Mouse (Mus musculus) liver, embryonic 14.5 days (tissue): ENCODE measurements around the gene Fer. TPM values are rescaled to one million over a fixed set of nuclear protein-coding genes. Genes with fewer than 3 reads are reported as not detected.

Experiments used
- ATAC-seq: fragments of 200-750 bp; cut with Nextera tagmentation; 2 replicates; pipeline ENCODE4 v1.8.0; 2017; ENCODE audit warnings: moderate number of reproducible peaks, mild to moderate bottlenecking, moderate library complexity; ENCODE audit not compliant: insufficient read depth
- DNase-seq, 3 experiments: peaks; one replicate each; pipeline ENCODE4 v3.0.0-alpha.2; 2012 to 2013; ENCODE audit warnings: low read depth in 3 of 3, low spot score in 3 of 3
- H3K27ac ChIP-seq: fragments of 300-500 bp; sonication (generic); 2 replicates; pipeline ENCODE4 v1.5.1; 2014; ENCODE audit warnings: moderate library complexity, mild to moderate bottlenecking, control low read depth, inconsistent platforms
- H3K27me3 ChIP-seq: fragments of 300-500 bp; sonication (generic); 2 replicates; pipeline ENCODE4 v1.6.1; 2014; ENCODE audit warnings: mild to moderate bottlenecking, low read length, moderate library complexity; ENCODE audit not compliant: control insufficient read depth, insufficient read depth
- H3K36me3 ChIP-seq: fragments of 300-500 bp; sonication (generic); replicated peaks from 2 replicates; pipeline ENCODE4 v1.6.1; 2014; ENCODE audit warnings: low read depth; ENCODE audit not compliant: control insufficient read depth, insufficient read depth
- H3K4me1 ChIP-seq, 2 experiments: fragments of 200-500 bp in 1 of 2; fragments of 300-500 bp in 1 of 2; sonication (generic) in 1 of 2; replicated peaks; 2 replicates each; pipeline ENCODE4 v1.6.1; 2012 to 2014; ENCODE audit warnings: antibody characterized with exemption in 1 of 2, inconsistent platforms in 1 of 2, low read length in 1 of 2; ENCODE audit not compliant: control insufficient read depth in 2 of 2, insufficient read depth in 2 of 2
- H3K4me2 ChIP-seq: fragments of 300-500 bp; sonication (generic); 2 replicates; pipeline ENCODE4 v1.6.1; 2014; ENCODE audit warnings: low read depth, mild to moderate bottlenecking, control low read depth, moderate library complexity
- H3K4me3 ChIP-seq, 2 experiments: fragments of 200-500 bp in 1 of 2; fragments of 300-500 bp in 1 of 2; sonication (generic) in 1 of 2; 2 replicates each; pipeline ENCODE4 v1.5.1; 2012 to 2014; ENCODE audit warnings: low read depth in 2 of 2, low read length in 2 of 2, mild to moderate bottlenecking in 2 of 2, control low read depth in 1 of 2, inconsistent platforms in 1 of 2, moderate library complexity in 1 of 2; ENCODE audit not compliant: insufficient read depth in 1 of 2
- H3K9ac ChIP-seq: fragments of 300-500 bp; sonication (generic); replicated peaks from 2 replicates; pipeline ENCODE4 v1.6.1; 2014; ENCODE audit warnings: mild to moderate bottlenecking, control low read depth, moderate library complexity
- H3K9me3 ChIP-seq: fragments of 300-500 bp; sonication (generic); 2 replicates; pipeline ENCODE4 v1.6.1; 2016; ENCODE audit warnings: low read length, mixed read lengths; ENCODE audit not compliant: control insufficient read depth
- CTCF ChIP-seq: IDR thresholded peaks from 2 replicates; pipeline ENCODE4 v1.5.1; 2016; ENCODE audit warnings: antibody characterized with exemption, low read depth, control low read depth
- EP300 ChIP-seq: IDR thresholded peaks from 2 replicates; pipeline ENCODE4 v1.6.1; 2016; ENCODE audit warnings: antibody characterized with exemption, low read depth
- WGBS: fragments of 180-500 bp; shearing (Covaris S2); extraction: QIAGEN DNeasy Blood & Tissue Kit; methylation state at CpG from one replicate; pipeline ENCODE4 v1.1.7; 2014; ENCODE audit not compliant: insufficient replicate concordance; 5-methylcytosine and 5-hydroxymethylcytosine counted together
- polyA plus RNA-seq, 2 experiments: library from polyadenylated mRNA; depleted of rRNA in 1 of 2; stranded (reverse) in 1 of 2; unstranded in 1 of 2; fragments of >200 nt; fragmentation: Nextera tagmentation in 1 of 2; extraction: Ambion mirVana in 1 of 2; gene quantifications; 2 replicates each; pipeline versions ENCODE4 v1.2.1 to v1.2.3; 2012 to 2014

Fer gene
- polyA plus RNA-seq, 2 experiments: 2.9 to 7.0 TPM

GRCm38 (mm10) chr17:64093716-64094115 is 230.9 kb downstream of the Fer start:
- Histone ChIP-seq H3K4me1 (no peaks in the 10 kb centered on the region), H3K4me3 (no peak overlapping the region), H3K9me3 (no peaks in the 10 kb centered on the region), H3K4me2 (no peak overlapping the region), H3K27me3 (no peaks in the 10 kb centered on the region), H3K9ac (no peak overlapping the region), H3K27ac (no peak overlapping the region), H3K36me3 (no peaks in the 10 kb centered on the region)
- DNase-seq: no peak
- ATAC-seq: no peak
- TF ChIP-seq EP300 (no peak), CTCF (no peak)
- 68% methylated on average over 2 of the region's 2 CpGs for WGBS

DNA sequence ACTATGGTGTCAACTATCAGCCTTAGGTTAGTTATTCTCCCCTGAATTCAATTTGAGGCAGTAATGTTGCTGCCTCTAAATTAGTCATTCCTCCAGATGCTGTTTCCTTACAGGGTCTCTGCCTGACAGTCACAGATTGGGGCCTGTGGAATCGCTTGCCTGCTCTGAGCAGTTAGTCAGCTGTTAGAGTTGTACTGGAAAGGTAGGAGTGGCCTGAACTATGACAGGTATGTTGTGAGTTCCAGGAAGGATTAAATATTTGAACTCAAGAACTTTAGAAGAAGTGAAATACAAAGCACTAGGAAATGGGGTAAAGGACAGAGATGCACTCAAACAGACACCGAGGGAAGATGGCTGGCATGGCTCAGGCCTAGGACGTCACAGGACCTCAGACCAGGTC is 233.9 kb downstream of the Fer start:
- 77% methylated on average over 3 of the region's 3 CpGs for WGBS
- Histone ChIP-seq H3K36me3 (no peaks in the 10 kb centered on the region), H3K4me1 (no peaks in the 10 kb centered on the region; a peak in 1 of 4 replicates), H3K9ac (no peak overlapping the region), H3K4me3 (no peak overlapping the region), H3K4me2 (no peak overlapping the region), H3K27me3 (no peaks in the 10 kb centered on the region), H3K9me3 (no peaks in the 10 kb centered on the region), H3K27ac (no peak overlapping the region)
- DNase-seq (no peak), ATAC-seq (no peak)
- TF ChIP-seq EP300 (no peak), CTCF (no peak)

DNA sequence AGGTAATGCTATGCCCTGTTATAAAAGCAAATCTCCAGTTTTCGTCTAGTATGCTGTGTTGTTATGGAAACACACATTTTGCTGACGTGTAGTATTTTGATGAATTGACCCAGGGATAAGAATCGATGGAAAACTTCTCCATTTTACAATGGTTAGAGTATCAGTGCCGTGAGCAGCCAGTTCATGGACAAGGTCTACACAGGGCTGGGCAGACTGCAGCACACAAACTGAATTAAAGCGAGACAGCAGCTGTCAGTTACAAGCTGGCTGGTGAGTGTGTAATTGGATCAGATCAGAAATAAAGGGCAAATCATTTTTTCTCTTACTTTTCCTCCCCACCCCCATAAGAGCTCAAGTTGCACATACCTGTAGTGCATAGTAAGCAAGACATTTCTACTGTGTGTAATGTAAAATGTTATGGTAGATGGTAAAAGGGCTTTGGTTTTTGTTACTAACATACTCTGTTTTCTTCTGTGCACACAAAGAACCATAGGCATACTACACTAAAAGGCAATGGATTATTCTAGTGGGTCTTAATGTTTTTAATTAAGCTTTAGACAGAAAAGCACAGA is 235.0 kb downstream of the Fer start:
- no peak overlapping the region for H3K4me3 ChIP-seq
- ATAC-seq (no peak), DNase-seq (no peak)
- no peaks in the 10 kb centered on the region for H3K27me3 ChIP-seq
- no peak overlapping the region for H3K27ac ChIP-seq
- no peak overlapping the region for H3K4me2 ChIP-seq
- TF ChIP-seq CTCF: no peak
- no peak for TF ChIP-seq EP300
- H3K4me1 ChIP-seq: no peaks in the 10 kb centered on the region; a peak in 1 of 4 replicates
- WGBS: 64% methylated on average over 5 of the region's 5 CpGs
- no peak overlapping the region for H3K9ac ChIP-seq
- no peaks in the 10 kb centered on the region for H3K36me3 ChIP-seq
- no peaks in the 10 kb centered on the region for H3K9me3 ChIP-seq

DNA sequence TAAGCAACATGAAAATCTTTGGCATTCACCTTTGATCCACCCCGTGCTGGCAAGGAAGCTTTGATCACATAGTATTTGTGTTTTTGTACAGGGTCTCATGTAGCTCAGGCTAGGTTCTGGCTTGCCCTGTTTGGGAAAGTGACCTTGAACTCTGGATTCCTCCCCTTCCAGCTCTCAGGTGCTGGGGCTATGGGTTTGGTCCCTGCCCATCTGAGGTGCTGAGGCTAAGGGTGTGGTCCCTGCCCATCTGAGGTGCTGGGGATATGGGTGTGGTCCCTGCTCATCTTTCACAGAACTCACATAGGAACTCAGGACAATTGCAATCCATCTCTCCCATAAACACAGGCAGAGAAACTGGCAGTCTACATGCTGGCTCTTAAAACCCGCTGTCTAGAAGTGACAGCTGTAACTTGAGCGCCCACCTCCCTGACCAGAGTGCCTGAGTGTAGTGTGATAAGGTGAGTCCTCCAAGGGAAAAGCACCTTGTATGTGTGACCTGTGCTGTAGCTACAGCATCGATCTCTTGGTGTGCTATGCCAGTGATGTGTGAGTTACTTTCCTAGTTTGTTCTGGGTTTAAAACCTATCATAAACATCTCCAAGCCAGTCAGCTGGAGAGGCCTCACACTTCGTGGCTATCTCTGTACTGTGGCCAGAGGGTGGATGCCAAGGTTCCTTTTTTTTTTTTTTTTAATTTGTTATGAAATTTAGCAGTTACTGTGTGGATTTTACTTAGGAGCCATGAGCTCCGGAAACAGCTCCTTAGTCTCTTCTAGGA is 236.7 kb downstream of the Fer start:
- H3K36me3 ChIP-seq: no peaks in the 10 kb centered on the region
- TF ChIP-seq EP300: no peak
- TF ChIP-seq CTCF: no peak
- H3K4me3 ChIP-seq: no peak overlapping the region
- ATAC-seq (no peak), DNase-seq (no peak)
- no peaks in the 10 kb centered on the region; a peak in 1 of 4 replicates for H3K4me1 ChIP-seq
- no peaks in the 10 kb centered on the region for H3K27me3 ChIP-seq
- H3K9ac ChIP-seq: no peak overlapping the region
- H3K27ac ChIP-seq: no peak overlapping the region
- no peaks in the 10 kb centered on the region for H3K9me3 ChIP-seq
- H3K4me2 ChIP-seq: no peak overlapping the region
- WGBS: 51% methylated on average over 6 of the region's 6 CpGs

GRCm38 (mm10) chr17:64100172-64100510 is 237.3 kb downstream of the Fer start:
- Histone ChIP-seq H3K27me3 (no peaks in the 10 kb centered on the region), H3K9ac (no peak overlapping the region), H3K4me2 (no peak overlapping the region), H3K36me3 (no peaks in the 10 kb centered on the region), H3K9me3 (no peaks in the 10 kb centered on the region), H3K4me1 (no peaks in the 10 kb centered on the region; a peak in 1 of 4 replicates), H3K4me3 (no peak overlapping the region), H3K27ac (no peak overlapping the region)
- no peak for DNase-seq
- ATAC-seq: no peak
- no peak for TF ChIP-seq CTCF
- TF ChIP-seq EP300: no peak
- 47% methylated on average over 3 of the region's 3 CpGs for WGBS
